Mouse (Mus musculus) kidney, embryonic 16.5 days (tissue): Measurements from ENCODE around the gene Ift74. TPM values are rescaled to one million over a fixed set of nuclear protein-coding genes. Genes with fewer than 3 reads are reported as not detected.

ENCODE experiments used
- ATAC-seq: fragments of 200-750 bp; cut with Nextera tagmentation; 2 replicates; pipeline ENCODE4 v1.8.0; 2017; ENCODE audit warnings: moderate TSS enrichment; ENCODE audit not compliant: low FRiP score, low TSS enrichment
- H3K27ac ChIP-seq: fragments of 300-500 bp; sonication (generic); 2 replicates; pipeline ENCODE4 v1.5.1; 2014; ENCODE audit warnings: low read length
- H3K27me3 ChIP-seq: fragments of 300-500 bp; sonication (generic); 2 replicates; pipeline ENCODE4 v1.6.1; 2014; ENCODE audit warnings: low read length, control low read depth, mixed read lengths; ENCODE audit not compliant: insufficient read depth
- H3K36me3 ChIP-seq: fragments of 300-500 bp; sonication (generic); 2 replicates; pipeline ENCODE4 v1.6.1; 2014; ENCODE audit warnings: low read length, control low read depth, mixed read lengths; ENCODE audit not compliant: insufficient read depth
- H3K4me1 ChIP-seq: fragments of 300-500 bp; sonication (generic); 2 replicates; pipeline ENCODE4 v1.6.1; 2014; ENCODE audit warnings: low read length, control low read depth, mixed read lengths; ENCODE audit not compliant: insufficient read depth
- H3K4me2 ChIP-seq: fragments of 300-500 bp; sonication (generic); replicated peaks from 2 replicates; pipeline ENCODE4 v1.6.1; 2014; ENCODE audit warnings: low read depth, low read length
- H3K4me3 ChIP-seq: fragments of 300-500 bp; sonication (generic); 2 replicates; pipeline ENCODE4 v1.5.1; 2014; ENCODE audit warnings: mild to moderate bottlenecking, low read length
- H3K9ac ChIP-seq: fragments of 300-500 bp; sonication (generic); replicated peaks from 2 replicates; pipeline ENCODE4 v1.6.1; 2014; ENCODE audit warnings: low read length
- H3K9me3 ChIP-seq: fragments of 300-500 bp; sonication (generic); 2 replicates; pipeline ENCODE4 v1.6.1; 2016; ENCODE audit warnings: low read length, control low read depth
- WGBS: fragments of 180-500 bp; shearing (Covaris S2); extraction: QIAGEN DNeasy Blood & Tissue Kit; methylation state at CpG from one replicate; pipeline ENCODE4 v1.1.7; 2014; 5-methylcytosine and 5-hydroxymethylcytosine counted together
- polyA plus RNA-seq: library from polyadenylated mRNA; unstranded; fragments of >200 nt; fragmentation: Nextera tagmentation; extraction: Ambion mirVana; gene quantifications from 2 replicates; pipeline ENCODE4 v1.2.1, GENCODE M21; 2015

Ift74 gene
- polyA plus RNA-seq, result 37.2 and 39.6 TPM in 2 replicates

- Histone ChIP-seq H3K4me1 (peaks cover 6% of the 10 kb centered on the region; the same call in 1 of the 2 replicates), H3K27ac (peak within 1 kb of the TSS; percentile 87), H3K9me3 (no peaks in the 10 kb centered on the region), H3K4me2 (peak within 1 kb of the TSS; percentile 65), H3K4me3 (peak within 1 kb of the TSS; percentile 71), H3K27me3 (no peaks in the 10 kb centered on the region), H3K36me3 (no peaks in the 10 kb centered on the region), H3K9ac (peak within 1 kb of the TSS; percentile 84)
- peak; percentile 100 for ATAC-seq
- WGBS, result 2% methylated on average over 29 of the region's 29 CpGs
Observed at GRCm38 (mm10) chr4:94613972-94614626, at the start of gene Ift74. Ift74 (plus strand) TSS chr4:94614491.

GRCm38 (mm10) chr4:94572677-94573076 is 41.6 kb upstream of the Ift74 start:
- 94% methylated on average over 4 of the region's 4 CpGs for WGBS
- ATAC-seq, result no peak

GRCm38 (mm10) chr4:94591765-94592381 is 22.4 kb upstream of the Ift74 start:
- Histone ChIP-seq H3K36me3 (no peaks in the 10 kb centered on the region), H3K27me3 (no peaks in the 10 kb centered on the region), H3K4me1 (peaks cover 12% of the 10 kb centered on the region; the same call in 1 of the 2 replicates), H3K9me3 (no peaks in the 10 kb centered on the region), H3K4me2 (no peak overlapping the region), H3K27ac (no peak overlapping the region), H3K9ac (no peak overlapping the region), H3K4me3 (no peak overlapping the region)
- WGBS, result 73% methylated on average over 4 of the region's 4 CpGs
- no peak for ATAC-seq

More at GRCm38 (mm10) chr4:94572677-94573076, 41.6 kb upstream of the Ift74 start:
- Histone ChIP-seq H3K27me3 (no peaks in the 10 kb centered on the region), H3K9ac (no peak overlapping the region), H3K9me3 (no peaks in the 10 kb centered on the region), H3K4me3 (no peak overlapping the region), H3K36me3 (peaks cover 19% of the 10 kb centered on the region), H3K4me2 (no peak overlapping the region), H3K4me1 (no peaks in the 10 kb centered on the region), H3K27ac (no peak overlapping the region)

GRCm38 (mm10) chr4:94592709-94593108 is 21.6 kb upstream of the Ift74 start:
- no peak for ATAC-seq
- H3K27ac ChIP-seq, result no peak overlapping the region
- H3K9ac ChIP-seq, result no peak overlapping the region
- H3K4me3 ChIP-seq, result no peak overlapping the region
- no peaks in the 10 kb centered on the region for H3K9me3 ChIP-seq
- no peaks in the 10 kb centered on the region for H3K36me3 ChIP-seq
- peaks cover 12% of the 10 kb centered on the region; the same call in 1 of the 2 replicates for H3K4me1 ChIP-seq
- no peak overlapping the region for H3K4me2 ChIP-seq
- H3K27me3 ChIP-seq, result no peaks in the 10 kb centered on the region

- Histone ChIP-seq H3K27ac (no peak overlapping the region), H3K4me3 (peak overlapping the region; percentile 92; the same call in 1 of the 2 replicates)
- 87% methylated on average over 4 of the region's 4 CpGs for WGBS
Observed at GRCm38 (mm10) chr4:94601395-94601794, 12.9 kb upstream of the Ift74 start.

GRCm38 (mm10) chr4:94602496-94603030 is 11.7 kb upstream of the Ift74 start:
- WGBS, result under 1% methylated on average over 33 of the region's 33 CpGs
- peaks cover 21% of the 10 kb centered on the region for H3K4me1 ChIP-seq
- H3K36me3 ChIP-seq, result no peaks in the 10 kb centered on the region
- ATAC-seq, result peak; percentile 86; the same call in 1 of the 2 replicates
- peak overlapping the region; percentile 92 for H3K4me3 ChIP-seq
- peak overlapping the region; percentile 91 for H3K27ac ChIP-seq
- peak overlapping the region; percentile 75 for H3K4me2 ChIP-seq
- H3K27me3 ChIP-seq, result no peaks in the 10 kb centered on the region
- peak overlapping the region; percentile 92 for H3K9ac ChIP-seq
- no peaks in the 10 kb centered on the region for H3K9me3 ChIP-seq

More at GRCm38 (mm10) chr4:94601395-94601794, 12.9 kb upstream of the Ift74 start:
- Histone ChIP-seq H3K4me1 (peaks cover 21% of the 10 kb centered on the region), H3K4me2 (peak overlapping the region; percentile 75), H3K27me3 (no peaks in the 10 kb centered on the region), H3K9me3 (no peaks in the 10 kb centered on the region), H3K36me3 (no peaks in the 10 kb centered on the region), H3K9ac (no peak overlapping the region)
- no peak for ATAC-seq

- under 1% methylated on average over 52 of the region's 61 CpGs for WGBS
- Histone ChIP-seq H3K4me3 (peak within 1 kb of the TSS; percentile 92), H3K36me3 (no peaks in the 10 kb centered on the region), H3K4me1 (peaks cover 21% of the 10 kb centered on the region), H3K9ac (peak within 1 kb of the TSS; percentile 92), H3K27me3 (no peaks in the 10 kb centered on the region), H3K27ac (peak within 1 kb of the TSS; percentile 91), H3K4me2 (peak within 1 kb of the TSS; percentile 92), H3K9me3 (no peaks in the 10 kb centered on the region)
- ATAC-seq, result peak; percentile 99
Observed at GRCm38 (mm10) chr4:94603031-94603629, 11.2 kb upstream of the Ift74 start, which contains the start of gene Plaa. Plaa (minus strand) TSS chr4:94603244.

GRCm38 (mm10) chr4:94604452-94605019 is 9.8 kb upstream of the Ift74 start:
- no peak overlapping the region for H3K27ac ChIP-seq
- H3K9me3 ChIP-seq, result no peaks in the 10 kb centered on the region
- no peak overlapping the region for H3K9ac ChIP-seq
- H3K36me3 ChIP-seq, result no peaks in the 10 kb centered on the region
- no peak overlapping the region for H3K4me2 ChIP-seq
- H3K4me3 ChIP-seq, result no peak overlapping the region
- H3K4me1 ChIP-seq, result peaks cover 21% of the 10 kb centered on the region
- H3K27me3 ChIP-seq, result no peaks in the 10 kb centered on the region
- ATAC-seq, result no peak
- 80% methylated on average over 2 of the region's 2 CpGs for WGBS

- Histone ChIP-seq H3K4me2 (no peak overlapping the region), H3K4me1 (peaks cover 21% of the 10 kb centered on the region), H3K9ac (no peak overlapping the region), H3K27ac (peak overlapping the region; percentile 76), H3K9me3 (no peaks in the 10 kb centered on the region), H3K27me3 (no peaks in the 10 kb centered on the region), H3K4me3 (no peak overlapping the region), H3K36me3 (no peaks in the 10 kb centered on the region)
- WGBS, result 62% methylated on average over 2 of the region's 2 CpGs
- ATAC-seq, result no peak
Observed at GRCm38 (mm10) chr4:94605591-94605990, 8.7 kb upstream of the Ift74 start.
